Mouse (Mus musculus): ENCODE results near the gene Gper1. TPM values are rescaled to one million over a fixed set of nuclear protein-coding genes. Genes with fewer than 3 reads are reported as not detected.
A peak's percentile ranks its signal among the peaks of the same experiment; 100 is the strongest.

Gene Gper1
- total RNA-seq, 2 experiments from 2014 or later, result not detected

DNA sequence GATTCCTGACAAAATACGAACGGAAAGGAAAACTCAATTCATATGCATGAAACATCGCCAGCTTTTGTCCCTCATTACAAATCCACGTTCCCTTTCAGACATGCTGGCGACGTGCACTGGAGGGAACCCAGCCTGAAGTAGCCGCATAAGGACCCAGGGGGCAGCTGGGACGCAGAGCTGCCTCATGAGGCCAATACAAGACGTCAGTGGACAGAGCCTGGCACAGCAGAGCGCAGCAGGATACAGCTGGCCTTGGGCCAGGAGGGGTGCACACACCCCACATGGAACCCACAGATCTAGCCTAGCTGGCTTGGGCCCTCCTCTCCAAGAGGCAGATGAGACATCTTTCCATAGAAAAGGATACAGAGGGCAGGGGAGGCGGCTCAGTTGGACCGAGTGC is 15.5 kb downstream of the Gper1 start:
- no peak for ATAC-seq (replicated peaks; ENCODE audit: low FRiP score, low TSS enrichment, poor library complexity, severe bottlenecking)

DNA sequence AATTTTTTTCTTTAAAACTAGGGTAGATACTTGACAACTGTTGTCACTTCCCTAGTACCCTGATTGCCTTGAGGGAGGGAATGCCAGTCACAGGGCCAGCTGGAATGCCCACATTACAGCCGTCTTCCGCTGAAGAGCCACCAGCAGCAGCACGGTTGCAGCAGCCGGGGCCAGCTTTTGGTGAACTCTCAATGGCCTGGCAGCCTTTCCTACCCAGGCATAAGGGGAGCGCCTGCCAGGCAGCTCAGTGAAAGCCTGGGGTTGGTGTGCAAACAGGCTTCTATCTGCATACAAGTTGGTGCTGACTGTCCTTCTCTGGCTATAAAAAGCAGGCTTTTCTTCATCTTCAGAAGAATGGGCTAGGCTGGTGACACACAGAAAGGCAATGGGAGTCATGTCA is 17.5 kb downstream of the Gper1 start:
- ATAC-seq (replicated peaks; ENCODE audit: low FRiP score, low TSS enrichment, poor library complexity, severe bottlenecking), result no peak

DNA sequence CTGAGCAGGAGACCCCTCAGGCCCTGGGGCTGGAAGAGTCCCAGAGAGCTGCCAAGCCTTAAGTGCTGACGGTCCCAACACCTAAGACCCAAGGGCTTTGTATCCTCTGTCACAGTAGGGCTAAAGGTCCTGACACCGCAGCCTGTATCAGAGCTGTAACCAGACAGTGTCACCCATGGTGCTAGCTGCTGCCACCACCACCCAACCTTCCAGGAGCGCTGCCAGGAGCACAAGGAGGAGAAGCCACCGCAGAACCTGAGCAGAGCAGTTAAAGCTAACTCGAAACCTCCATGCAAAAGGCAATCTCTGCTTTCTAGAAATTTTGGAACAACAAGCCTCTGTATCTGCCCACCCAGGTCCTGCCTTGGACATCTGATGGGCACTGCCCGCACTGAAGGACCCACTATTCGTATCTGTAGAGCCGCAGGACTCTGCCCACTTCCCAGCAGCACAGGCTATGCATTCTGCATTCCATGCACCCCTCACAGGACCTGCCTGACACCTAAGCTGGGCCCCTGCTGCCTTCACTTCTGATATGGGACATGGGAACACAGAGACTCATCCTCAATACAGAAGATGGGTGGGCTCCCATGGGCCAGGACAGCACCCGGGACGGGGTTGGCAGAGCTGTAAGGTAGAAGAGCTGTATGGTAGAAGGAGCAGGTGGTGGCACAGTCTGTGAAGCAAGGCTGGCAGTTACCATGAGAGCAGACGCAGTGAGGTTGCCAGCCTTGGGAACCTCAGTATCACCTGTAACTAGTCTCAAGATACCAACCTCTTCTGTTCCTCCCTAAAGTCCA is 18.2 kb downstream of the Gper1 start:
- no peak for ATAC-seq (replicated peaks; ENCODE audit: low FRiP score, low TSS enrichment, poor library complexity, severe bottlenecking)

DNA sequence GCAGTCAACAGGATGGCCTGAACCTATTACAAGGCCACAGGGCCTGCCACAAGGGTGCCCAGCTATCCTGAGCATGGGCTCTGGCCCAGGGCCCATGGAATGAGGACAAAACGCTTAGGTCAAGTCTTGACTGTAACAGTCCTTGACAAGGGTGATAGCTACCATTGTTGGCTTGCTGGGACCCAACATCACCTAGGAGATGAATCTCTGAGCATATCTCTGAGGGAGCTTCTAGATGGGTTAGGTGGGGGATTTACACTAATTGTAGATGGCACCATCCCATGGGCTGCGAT is 18.7 kb downstream of the Gper1 start:
- ATAC-seq (replicated peaks; ENCODE audit: low FRiP score, low TSS enrichment, poor library complexity, severe bottlenecking), result no peak

DNA sequence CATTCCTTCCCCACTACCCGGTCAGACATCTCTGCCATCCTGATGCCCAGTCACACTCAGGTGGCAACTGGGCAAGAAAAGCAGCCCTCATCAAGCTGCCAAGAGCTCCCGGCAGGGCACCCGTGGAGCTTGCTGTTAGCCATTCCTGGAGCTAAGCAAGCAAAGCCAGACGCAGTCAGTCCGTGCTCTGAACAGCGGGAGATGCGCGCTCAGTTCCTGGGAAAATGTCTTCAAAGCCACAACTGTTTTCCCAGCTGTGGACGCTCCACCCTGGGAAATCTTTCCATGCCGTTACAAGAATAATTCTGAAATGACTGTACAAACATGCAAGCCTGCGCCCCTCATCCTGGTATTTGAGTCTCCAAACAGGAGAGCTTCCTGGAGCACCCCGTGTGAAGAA is 19.5 kb downstream of the Gper1 start:
- no peak for ATAC-seq (replicated peaks; ENCODE audit: low FRiP score, low TSS enrichment, poor library complexity, severe bottlenecking)

DNA sequence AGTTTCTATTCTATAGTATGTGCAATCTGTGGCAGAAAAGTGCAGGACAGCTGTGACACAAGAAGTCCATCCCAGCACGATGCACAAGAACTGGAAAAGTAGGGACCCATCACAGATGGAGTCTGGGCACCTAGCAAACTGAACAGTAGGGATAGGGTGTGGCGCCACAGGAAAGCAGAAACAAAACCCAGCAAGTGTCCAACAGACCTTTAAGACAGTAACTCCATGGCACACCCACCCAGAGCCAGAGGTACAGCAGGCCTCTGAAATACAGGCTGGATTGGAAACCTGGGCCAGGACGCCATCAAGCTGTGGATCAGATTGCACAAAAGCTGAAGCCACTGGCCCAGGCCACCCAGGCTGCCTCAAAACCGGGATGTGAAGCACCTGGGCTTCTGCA is 20.0 kb downstream of the Gper1 start:
- no peak for ATAC-seq (replicated peaks; ENCODE audit: low FRiP score, low TSS enrichment, poor library complexity, severe bottlenecking)

DNA sequence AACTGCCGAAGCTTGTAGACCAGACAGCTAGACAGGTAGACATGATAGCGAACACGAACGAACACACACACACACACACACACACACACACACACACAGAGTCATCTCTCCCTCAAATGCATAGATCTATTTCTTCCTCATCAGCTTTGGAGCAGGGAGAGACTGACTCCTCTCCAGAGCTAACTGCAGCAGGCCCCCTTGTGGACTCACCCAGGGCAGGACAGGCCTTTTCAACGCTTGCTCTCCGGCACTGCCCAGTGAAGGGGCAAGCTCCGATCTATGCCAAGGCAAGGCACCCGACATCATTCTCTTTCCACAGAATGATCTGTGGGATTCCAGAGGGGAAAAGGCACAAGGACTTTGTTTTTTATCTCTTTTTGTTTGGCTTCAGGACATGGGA is 22.3 kb downstream of the Gper1 start:
- no peak for ATAC-seq (replicated peaks; ENCODE audit: low FRiP score, low TSS enrichment, poor library complexity, severe bottlenecking)

DNA sequence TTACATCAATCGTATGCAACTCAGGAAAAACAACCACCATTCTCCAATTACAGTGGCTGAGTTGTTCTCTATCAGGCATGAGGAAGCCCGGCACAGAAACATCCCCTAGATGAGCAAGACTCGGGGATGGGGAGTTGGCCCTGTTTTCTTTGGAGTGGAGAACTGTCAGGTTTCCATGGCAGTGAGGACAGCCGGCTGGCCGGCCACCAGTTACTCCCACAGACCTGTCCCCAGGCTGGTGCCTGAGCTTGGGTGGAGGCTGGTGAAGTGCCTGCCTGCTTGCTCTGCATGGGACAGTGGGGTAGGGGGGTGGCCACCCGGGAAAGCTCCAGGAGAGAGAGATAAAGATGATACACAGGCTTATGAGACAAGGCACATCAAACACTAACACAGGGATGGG is 25.1 kb downstream of the Gper1 start:
- no peak for ATAC-seq (replicated peaks; ENCODE audit: low FRiP score, low TSS enrichment, poor library complexity, severe bottlenecking)

DNA sequence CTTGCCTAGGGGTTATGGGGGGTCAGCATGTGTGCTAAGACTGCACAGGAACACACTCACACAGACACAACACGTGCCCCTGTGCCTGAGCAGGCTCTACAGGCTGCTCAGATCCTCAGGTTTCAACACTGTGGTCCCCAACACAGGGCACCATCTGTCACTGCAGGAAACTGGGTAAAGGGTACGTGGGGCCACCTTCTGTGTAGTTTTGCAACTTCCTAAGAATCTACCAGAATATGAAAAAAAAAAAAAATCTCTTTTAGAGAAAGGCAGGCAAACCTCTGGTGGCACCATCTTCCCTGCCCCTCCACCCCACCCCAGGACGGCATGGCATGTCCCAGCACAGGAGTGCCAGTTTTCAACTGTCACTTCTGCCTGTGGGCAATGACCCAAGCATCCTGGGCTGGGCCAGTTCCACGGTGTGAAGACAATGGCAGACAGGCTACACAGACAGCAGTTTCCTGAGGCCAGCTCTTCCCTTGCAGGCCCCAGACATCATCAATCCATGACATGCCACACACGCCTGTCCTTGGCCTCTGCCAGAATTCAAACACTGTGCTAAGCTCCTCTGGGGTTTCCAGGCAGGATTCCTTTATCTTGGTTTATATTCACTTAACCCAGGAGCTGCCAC is 26.3 kb downstream of the Gper1 start:
- no peak for ATAC-seq (replicated peaks; ENCODE audit: low FRiP score, low TSS enrichment, poor library complexity, severe bottlenecking)

DNA sequence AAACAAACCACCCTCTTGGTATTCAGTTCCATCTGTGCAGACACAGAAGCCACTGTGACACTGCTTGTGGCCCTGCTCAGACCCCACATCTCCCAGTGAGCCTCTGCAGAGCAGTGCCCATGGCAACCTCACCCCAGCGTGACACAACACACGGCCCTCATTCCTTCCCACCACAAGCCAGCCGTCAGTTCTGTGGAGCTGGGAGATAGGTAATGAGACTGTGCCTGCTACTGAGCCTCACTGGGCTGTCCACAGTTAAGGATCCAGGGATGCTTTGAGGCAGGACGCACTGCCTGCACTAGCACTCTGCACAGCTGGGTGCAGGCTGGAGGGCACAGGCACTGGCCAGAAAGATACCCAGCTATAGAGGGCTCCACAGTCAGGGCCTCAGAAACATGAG is 27.0 kb downstream of the Gper1 start:
- 0 out of 2 replicates have a peak, but pooled peaks have one; percentile 20 for ATAC-seq (replicated peaks; ENCODE audit: low FRiP score, low TSS enrichment, poor library complexity, severe bottlenecking)

DNA sequence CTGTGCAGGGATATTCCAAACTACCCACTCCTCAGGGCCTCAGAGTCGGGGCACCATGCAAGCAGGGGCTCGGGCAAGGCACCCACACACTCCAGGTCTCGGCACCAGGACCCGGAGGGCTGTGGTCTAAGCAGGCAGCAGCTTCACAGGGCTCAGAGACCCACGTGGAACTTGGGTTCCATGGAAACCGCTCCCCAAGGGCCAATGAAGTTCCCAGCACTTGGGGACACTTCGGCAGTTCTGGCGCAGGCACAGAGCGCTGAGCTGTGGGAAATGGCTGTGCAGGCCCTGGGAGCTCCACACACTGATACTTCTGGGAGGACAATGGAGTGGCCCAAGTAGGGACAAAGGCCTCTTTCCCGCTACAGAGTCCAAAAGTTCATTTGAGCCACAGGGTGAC is 30.1 kb downstream of the Gper1 start:
- no peak for ATAC-seq (replicated peaks; ENCODE audit: low FRiP score, low TSS enrichment, poor library complexity, severe bottlenecking)

DNA sequence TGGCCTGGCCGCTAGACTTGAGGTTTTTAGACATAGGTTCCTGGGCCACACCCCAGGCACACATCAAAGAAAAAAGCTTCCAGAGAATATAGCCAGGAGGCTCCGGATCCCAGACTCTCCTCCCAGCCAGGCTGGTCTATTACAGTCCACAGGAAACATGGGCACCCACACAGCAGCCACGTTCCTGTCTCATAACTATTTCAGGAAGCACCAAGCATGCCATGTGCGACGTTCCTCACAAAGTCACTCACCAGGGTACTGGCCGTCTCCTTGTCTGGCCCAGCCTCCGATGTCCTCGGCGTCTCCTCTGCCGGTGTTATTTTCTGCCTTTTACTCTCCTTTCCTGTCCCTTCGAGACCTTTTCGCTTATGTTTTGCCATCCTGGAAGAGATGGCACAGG is 32.2 kb downstream of the Gper1 start:
- ATAC-seq (replicated peaks; ENCODE audit: low FRiP score, low TSS enrichment, poor library complexity, severe bottlenecking), result no peak

DNA sequence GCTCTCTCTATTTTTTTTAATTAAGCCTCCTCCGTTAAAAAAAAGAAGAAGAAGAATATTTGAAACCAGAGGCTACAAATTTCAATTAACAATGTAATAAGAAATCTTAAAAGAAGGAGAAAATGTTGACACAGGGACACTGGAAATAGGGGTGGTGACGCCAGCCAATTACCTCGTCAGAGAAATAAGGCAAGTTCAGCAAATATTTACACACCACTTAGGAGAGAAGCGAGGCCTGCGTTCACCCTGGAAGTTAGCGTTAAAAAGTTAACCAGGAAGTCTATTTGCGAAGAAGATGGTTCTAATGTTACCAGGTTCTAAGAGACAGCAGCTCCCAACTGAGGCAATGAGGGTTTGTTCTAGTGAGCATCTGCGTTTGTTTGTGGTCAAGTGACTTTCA is 34.3 kb downstream of the Gper1 start:
- ATAC-seq (replicated peaks; ENCODE audit: low FRiP score, low TSS enrichment, poor library complexity, severe bottlenecking), result no peak

DNA sequence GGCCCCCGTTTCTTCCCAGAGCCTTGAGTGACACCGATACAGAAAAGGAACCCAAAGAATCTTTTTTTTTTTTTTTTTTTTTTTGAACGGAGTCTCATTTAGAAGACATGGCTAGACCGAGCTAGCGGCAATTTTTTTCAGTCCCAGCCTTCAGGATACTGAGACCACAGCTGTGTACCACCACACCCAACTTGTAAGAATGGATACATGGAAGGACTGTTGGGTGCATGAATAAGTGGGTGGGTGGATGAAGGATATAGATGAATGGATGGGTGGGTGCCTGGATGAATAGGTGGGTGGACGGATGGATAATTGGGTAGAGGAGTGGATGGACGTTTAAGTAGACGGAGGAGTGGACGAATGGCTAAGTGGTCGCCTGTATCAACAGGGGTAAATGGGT is 37.0 kb downstream of the Gper1 start:
- ATAC-seq (replicated peaks; ENCODE audit: low FRiP score, low TSS enrichment, poor library complexity, severe bottlenecking), result no peak

DNA sequence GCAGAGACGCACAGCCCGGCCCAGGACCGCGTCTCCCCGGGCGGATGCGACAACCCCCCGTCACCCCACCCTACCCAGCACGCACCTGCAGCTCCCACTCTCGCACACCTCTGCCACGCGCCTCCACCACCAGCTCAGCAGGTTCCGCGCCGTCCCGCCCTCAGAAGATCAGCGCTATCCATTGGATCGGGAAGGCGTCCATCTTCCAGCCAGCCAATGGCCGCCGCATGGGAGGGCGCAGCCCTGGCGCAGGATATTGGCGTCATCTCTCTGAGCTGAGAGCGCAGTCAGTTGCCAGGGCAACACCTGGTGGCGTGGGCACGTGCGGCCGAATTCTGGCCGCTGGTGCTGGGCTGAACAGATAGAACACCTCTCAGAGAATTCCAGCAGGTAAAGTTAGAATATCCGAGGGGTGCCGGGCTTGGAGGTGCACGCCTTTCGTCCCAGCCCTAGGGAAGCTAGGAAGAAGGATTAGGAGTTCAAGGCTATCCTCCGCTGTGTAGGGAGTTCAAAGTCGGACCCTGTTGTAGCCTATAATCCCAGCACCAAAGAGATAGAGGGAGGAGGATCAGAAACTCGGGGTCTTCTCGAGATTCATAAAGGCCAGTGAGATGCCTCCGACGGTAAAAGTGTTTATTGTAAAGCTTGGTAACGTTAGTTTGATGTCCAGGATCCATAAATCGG is 37.6 kb downstream of the Gper1 start, which contains the start of gene 3110082I17Rik:
Gene 3110082I17Rik, minus strand, starts transcription at position 144 of the 684 bp plus-strand sequence.
- peak; percentile 99 for ATAC-seq (replicated peaks; ENCODE audit: low FRiP score, low TSS enrichment, poor library complexity, severe bottlenecking)

DNA sequence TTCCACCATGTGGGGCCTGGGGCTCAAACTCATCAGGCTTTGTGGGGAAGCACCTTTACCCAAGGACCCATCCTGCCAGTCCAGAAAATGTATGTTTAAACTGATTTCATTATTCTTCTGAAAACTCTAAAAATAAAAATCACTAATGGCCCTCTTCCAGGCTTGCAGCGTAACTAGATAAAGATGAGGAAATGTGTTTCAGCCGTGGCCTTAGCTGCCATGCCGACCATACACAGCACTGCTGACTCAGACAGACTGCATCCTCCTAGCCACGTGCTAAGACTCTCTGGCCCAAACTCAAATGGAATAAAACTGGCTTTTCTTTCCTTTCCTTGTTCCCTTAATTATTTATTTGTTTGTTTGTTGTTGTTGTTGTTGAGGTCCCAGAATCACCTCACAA is 41.9 kb downstream of the Gper1 start:
- no peak for ATAC-seq (replicated peaks; ENCODE audit: low FRiP score, low TSS enrichment, poor library complexity, severe bottlenecking)

DNA sequence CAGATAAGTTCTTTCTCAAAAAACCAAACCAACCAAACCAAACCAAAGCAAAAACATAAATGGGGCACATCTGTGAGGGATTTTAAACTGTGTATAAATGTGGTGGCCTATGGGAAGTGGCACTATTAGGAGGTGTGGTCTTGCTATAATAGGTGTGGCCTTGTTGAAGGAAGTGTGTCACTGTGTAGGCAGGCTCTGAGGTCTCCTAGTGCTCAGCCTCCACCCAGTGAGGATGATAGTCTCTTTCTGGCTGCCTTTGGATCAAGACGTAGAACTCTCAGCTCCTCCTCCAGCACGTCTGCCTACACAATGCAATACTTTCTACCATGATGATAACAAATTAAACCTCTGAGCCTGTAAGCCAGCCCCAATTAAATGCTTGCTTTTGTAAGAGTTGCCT is 43.4 kb downstream of the Gper1 start:
- 0 out of 2 replicates have a peak, but pooled peaks have one; percentile 54 for ATAC-seq (replicated peaks; ENCODE audit: low FRiP score, low TSS enrichment, poor library complexity, severe bottlenecking)

DNA sequence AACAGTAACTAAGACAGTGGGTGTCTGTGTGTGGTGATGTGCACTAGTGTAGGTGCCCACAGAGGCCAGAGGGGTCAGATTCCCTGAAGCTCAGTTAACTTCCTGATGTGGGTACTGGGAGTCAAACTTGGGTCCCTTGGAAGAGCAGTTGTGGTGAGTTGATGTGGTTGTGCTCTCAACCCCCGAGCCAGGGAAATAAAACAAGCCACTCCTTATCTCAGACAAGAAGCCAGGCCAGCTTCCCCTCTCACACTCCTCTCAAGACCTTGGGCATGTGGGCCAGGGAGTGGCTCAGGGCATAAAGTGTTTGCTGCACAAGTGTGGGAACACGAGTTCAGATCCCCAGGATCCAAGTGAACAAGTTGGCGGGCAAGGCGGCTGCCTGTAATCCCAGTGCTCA is 43.9 kb downstream of the Gper1 start:
- ATAC-seq (replicated peaks; ENCODE audit: low FRiP score, low TSS enrichment, poor library complexity, severe bottlenecking), result no peak

DNA sequence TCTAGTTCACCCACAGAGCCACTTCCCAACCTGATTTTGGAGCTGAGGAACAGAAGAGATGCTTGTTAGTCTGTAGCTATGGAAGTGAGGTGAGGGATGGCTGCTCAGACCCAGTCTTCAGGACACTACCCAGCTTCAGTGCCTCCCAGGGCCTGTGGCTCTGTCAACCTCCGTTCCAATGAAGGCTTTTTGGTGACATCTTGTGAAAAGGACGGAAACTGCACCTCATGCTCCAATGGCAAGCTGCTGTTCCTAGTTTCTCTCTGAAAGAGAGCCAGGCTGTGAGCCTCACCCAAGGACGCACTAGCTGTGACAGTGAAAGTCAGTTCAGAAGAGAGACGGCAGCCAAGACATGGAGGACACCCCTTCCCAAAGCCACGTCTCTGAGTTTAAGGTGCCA is 45.0 kb downstream of the Gper1 start:
- no peak for ATAC-seq (replicated peaks; ENCODE audit: low FRiP score, low TSS enrichment, poor library complexity, severe bottlenecking)

DNA sequence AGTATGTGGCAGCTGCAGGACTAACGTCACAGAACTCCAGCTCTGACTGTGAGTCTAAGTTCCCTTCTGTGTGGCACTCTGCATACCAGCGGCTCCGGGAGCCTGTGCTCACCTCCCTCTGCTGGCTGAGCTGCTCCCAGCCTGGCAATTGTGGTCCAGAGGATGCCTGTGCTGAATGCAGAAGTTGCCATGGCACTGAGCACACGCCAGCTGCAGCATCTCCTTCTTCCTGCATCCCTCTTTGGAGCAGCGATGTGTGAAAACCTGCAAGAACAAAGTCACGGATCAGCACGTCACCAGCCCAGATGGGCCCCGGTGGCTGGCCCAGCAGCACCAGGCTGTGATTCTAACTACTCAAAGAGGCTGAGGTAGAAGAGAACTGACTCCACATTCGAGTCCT is 51.8 kb downstream of the Gper1 start:
- ATAC-seq (replicated peaks; ENCODE audit: low FRiP score, low TSS enrichment, poor library complexity, severe bottlenecking), result no peak
